Mouse (Mus musculus) cerebral cortex, adult 2 months (tissue): Measurements from ENCODE around the gene Chmp2b.

Experiments used
- WGBS: fragments of 180-500 bp; shearing (Covaris S2); methylation state at CpG from one replicate; pipeline ENCODE4 v1.1.7; 2018; 5-methylcytosine and 5-hydroxymethylcytosine counted together

Gene Chmp2b

GRCm38 (mm10) chr16:65526695-65527094 is 35.8 kb downstream of the Chmp2b start:
- WGBS = 91% methylated on average over 5 of the region's 5 CpGs

- WGBS = 96% methylated on average over 2 of the region's 2 CpGs
Measured at GRCm38 (mm10) chr16:65526004-65526403, 36.5 kb downstream of the Chmp2b start.

- WGBS = 83% methylated on average over 6 of the region's 6 CpGs
Measured at GRCm38 (mm10) chr16:65520211-65520610, 42.3 kb downstream of the Chmp2b start, which contains the start of gene Pou1f1. TSS of gene Pou1f1 (plus strand) at chr16:65520511.

GRCm38 (mm10) chr16:65514223-65514622 is 48.3 kb downstream of the Chmp2b start:
- 75% methylated on average over 7 of the region's 7 CpGs for WGBS

DNA sequence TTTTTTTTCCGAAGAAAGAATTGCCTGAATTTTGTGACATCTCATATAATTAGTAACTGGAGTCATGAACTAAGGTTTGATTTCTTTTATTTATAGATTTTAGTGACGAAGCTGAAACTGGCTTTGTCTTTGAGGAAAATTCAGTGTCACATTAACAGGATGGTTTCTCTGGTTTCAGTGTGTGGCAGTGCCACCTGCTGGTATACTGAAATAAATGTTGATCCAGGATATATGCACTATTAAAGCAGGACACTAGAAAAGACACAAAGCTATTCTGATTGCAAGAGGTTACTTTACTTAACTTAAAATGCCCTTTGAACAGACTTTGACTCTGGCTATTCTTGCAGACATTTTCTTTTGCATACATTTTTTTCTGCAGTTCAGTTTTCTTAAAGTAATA is 65.5 kb downstream of the Chmp2b start:
- WGBS = 24% methylated on average over 2 of the region's 2 CpGs

DNA sequence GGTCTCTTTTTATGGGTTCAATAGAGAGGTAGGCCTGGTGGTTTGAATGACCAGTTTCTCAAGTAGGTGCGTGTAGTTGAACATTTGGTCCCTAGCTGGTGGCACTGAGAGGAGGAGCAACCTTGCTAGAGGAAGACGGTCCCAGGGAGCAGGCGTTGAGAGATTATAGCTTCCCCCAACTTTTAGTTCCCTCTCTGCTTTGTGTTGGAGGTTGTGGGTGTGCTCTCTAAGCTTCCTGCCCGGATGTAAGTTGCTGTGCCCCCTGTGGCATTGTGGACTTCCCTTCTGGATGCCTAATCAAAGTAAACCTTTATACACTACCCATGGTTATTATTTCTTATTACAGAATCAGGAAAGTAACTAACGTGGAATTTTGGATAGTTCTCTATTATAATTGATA is 66.5 kb downstream of the Chmp2b start:
- WGBS = 73% methylated on average over 5 of the region's 5 CpGs
